Mouse (Mus musculus) mouse trophoblast stem cell (cell line): ENCODE data around the gene Dctn2.

Experiments used
- in situ Hi-C, 2 experiments: fragments of 300-500 bp; cut with MseI, MboI; formaldehyde crosslinking; loops; 2 replicates in 1 of 2; 3 replicates in 1 of 2; pipeline ENCODE4 v1.15.1; 2025

Dctn2 gene

GRCm38 (mm10) chr10:127266112-127267091 lies at the start of gene Dctn2:
Dctn2 (plus strand) TSS chr10:127266368.
- in situ Hi-C loops, result no loop called here

GRCm38 (mm10) chr10:127216456-127216855 lies 49.7 kb upstream of the Dctn2 start:
- in situ Hi-C loops, result no loop called here

GRCm38 (mm10) chr10:127217177-127217576 lies 49.0 kb upstream of the Dctn2 start:
- in situ Hi-C loops, result no loop called here

- in situ Hi-C loops, result no loop called here
These were observed 47.8 kb upstream of the Dctn2 start for GRCm38 (mm10) chr10:127218339-127218738.

GRCm38 (mm10) chr10:127225213-127225612 lies 41.0 kb upstream of the Dctn2 start:
- in situ Hi-C loops, result loop anchor here in 1 of 2 experiments (5.0 kb wide), 1 partner anchor 48 kb away; no protein-coding TSS in a partner anchor

- in situ Hi-C loops, result loop anchor here in 1 of 2 experiments (5.0 kb wide), 1 partner anchor 48 kb away; no protein-coding TSS in a partner anchor
These were observed 40.4 kb upstream of the Dctn2 start for GRCm38 (mm10) chr10:127225732-127226131.

- in situ Hi-C loops, result loop anchor here in 1 of 2 experiments (5.0 kb wide), 1 partner anchor 49 kb away; no protein-coding TSS in a partner anchor
These were observed 39.8 kb upstream of the Dctn2 start for GRCm38 (mm10) chr10:127226318-127226895.

- in situ Hi-C loops, result loop anchor here in 1 of 2 experiments (5.0 kb wide), 1 partner anchor 50 kb away; no protein-coding TSS in a partner anchor
These were observed 39.0 kb upstream of the Dctn2 start for GRCm38 (mm10) chr10:127227163-127227562.

GRCm38 (mm10) chr10:127228897-127229296 lies 37.3 kb upstream of the Dctn2 start:
- in situ Hi-C loops, result loop anchor here in 1 of 2 experiments (5.0 kb wide), 1 partner anchor 52 kb away; no protein-coding TSS in a partner anchor

- in situ Hi-C loops, result no loop called here
These were observed 35.5 kb upstream of the Dctn2 start for GRCm38 (mm10) chr10:127230693-127231092.

- in situ Hi-C loops, result no loop called here
These were observed 34.4 kb upstream of the Dctn2 start for GRCm38 (mm10) chr10:127231741-127232140.

GRCm38 (mm10) chr10:127233141-127233540 lies 33.0 kb upstream of the Dctn2 start:
- in situ Hi-C loops, result no loop called here

GRCm38 (mm10) chr10:127236541-127236940 lies 29.6 kb upstream of the Dctn2 start:
- in situ Hi-C loops, result no loop called here

GRCm38 (mm10) chr10:127238241-127238824 lies 27.8 kb upstream of the Dctn2 start:
- in situ Hi-C loops, result no loop called here

GRCm38 (mm10) chr10:127250810-127251209 lies 15.4 kb upstream of the Dctn2 start:
- in situ Hi-C loops, result no loop called here

GRCm38 (mm10) chr10:127255625-127256345 lies 10.4 kb upstream of the Dctn2 start:
- in situ Hi-C loops, result no loop called here

GRCm38 (mm10) chr10:127257790-127258189 lies 8.4 kb upstream of the Dctn2 start:
- in situ Hi-C loops, result no loop called here

GRCm38 (mm10) chr10:127258489-127258888 lies 7.7 kb upstream of the Dctn2 start:
- in situ Hi-C loops, result no loop called here

GRCm38 (mm10) chr10:127261706-127262547 lies 4.2 kb upstream of the Dctn2 start:
- in situ Hi-C loops, result no loop called here
